Mouse (Mus musculus) cerebral cortex, adult 2 months (tissue): ENCODE data around the gene Scpep1.

ENCODE experiments used
- WGBS: fragments of 180-500 bp; shearing (Covaris S2); methylation state at CpG from one replicate; pipeline ENCODE4 v1.1.7; 2018; 5-methylcytosine and 5-hydroxymethylcytosine counted together

Gene Scpep1

DNA sequence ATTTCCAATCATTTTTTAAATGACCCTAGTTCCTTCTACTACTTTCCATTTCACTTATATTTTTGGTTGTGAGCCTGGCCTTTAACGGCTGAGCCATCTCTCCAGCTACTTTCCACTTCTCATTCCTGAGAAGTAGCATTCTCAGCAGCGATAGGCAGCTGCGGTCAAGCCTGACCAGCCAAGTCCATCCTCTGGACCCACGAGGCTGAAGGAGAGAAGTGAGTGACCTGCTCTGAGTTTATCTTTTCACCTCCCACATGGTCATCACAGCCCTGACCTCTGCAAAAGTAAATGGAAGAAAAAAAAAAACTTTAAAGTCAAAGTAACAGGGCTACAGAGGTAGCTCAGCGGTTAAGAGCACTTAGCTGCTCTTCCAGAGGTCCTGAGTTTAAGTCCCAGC, 28.7 kb downstream of the Scpep1 start:
- 91% methylated on average over 5 of the region's 5 CpGs for WGBS

GRCm38 (mm10) chr11:88909388-88910036, 45.8 kb downstream of the Scpep1 start:
- 71% methylated on average over 8 of the region's 8 CpGs for WGBS

GRCm38 (mm10) chr11:88908557-88909211, 46.6 kb downstream of the Scpep1 start:
- 81% methylated on average over 1 of the region's 1 CpGs for WGBS

- 97% methylated on average over 7 of the region's 7 CpGs for WGBS
Measured at GRCm38 (mm10) chr11:88907886-88908285, 47.4 kb downstream of the Scpep1 start.

- 63% methylated on average over 2 of the region's 2 CpGs for WGBS
Measured at GRCm38 (mm10) chr11:88905621-88906020, 49.6 kb downstream of the Scpep1 start.

- 64% methylated on average over 2 of the region's 2 CpGs for WGBS
Measured at GRCm38 (mm10) chr11:88904080-88904479, 51.2 kb downstream of the Scpep1 start.

- 64% methylated on average over 6 of the region's 6 CpGs for WGBS
Measured at GRCm38 (mm10) chr11:88902762-88903161, 52.5 kb downstream of the Scpep1 start.

DNA sequence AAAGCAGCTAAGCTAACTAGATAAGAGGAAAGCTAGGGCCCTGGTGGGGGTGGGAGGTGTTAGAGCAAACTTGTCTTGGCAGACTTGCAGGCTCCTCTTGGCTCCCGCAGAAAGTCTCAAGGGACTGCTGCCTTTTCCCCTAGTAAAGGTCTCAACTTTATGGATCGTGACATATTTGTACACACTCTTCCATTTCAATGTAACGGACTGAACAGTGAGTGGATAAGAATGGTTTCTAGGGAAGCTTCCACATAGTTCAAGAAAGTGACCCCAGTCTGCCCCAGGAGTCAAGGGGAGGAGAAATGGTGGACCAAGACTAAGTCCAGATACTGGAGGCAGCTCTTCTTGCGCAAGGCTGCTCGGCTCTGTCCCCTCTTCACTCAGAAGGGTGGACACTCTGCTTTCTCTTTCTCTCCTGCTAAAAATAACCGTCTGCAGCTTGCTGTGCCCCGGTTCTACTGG, 53.9 kb downstream of the Scpep1 start:
- 52% methylated on average over 7 of the region's 7 CpGs for WGBS

DNA sequence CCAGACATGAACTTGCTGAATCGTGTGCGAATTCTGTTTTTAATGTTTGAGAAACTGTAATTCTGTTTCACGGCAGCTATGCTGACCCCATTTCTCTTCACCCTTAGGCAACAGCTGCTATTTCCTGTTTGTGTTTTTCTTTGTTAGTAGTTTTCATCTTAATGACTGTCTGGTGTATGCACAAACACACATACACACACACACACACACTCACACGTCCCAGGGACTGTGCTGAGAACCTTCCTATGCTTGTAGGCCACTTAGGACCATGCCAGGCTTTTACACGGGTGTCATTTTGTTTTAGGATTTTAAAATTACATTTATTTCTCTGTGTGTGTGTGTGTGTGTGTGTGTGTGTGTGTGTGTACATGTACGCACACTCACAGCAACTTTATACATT, 55.7 kb downstream of the Scpep1 start:
- WGBS, result 88% methylated on average over 6 of the region's 6 CpGs

DNA sequence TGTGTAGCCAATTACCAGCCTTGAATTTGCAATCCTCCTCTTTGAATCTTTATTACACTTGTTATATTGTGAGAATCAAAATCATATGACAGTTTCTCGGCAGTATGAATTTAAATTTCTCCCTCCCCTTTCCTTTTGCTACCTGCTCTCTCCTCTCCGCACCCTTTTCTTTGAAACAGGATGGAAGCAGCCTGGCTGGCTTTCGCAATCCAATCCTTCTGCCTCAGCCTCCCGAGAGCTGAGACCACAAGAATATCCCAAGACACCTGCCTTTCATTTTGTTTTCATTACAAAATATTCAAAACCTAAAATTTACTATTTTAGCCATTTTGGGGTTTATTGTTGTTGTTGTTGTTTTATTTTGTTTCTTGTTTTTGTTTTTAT, 56.9 kb downstream of the Scpep1 start:
- WGBS, result 84% methylated on average over 4 of the region's 4 CpGs

DNA sequence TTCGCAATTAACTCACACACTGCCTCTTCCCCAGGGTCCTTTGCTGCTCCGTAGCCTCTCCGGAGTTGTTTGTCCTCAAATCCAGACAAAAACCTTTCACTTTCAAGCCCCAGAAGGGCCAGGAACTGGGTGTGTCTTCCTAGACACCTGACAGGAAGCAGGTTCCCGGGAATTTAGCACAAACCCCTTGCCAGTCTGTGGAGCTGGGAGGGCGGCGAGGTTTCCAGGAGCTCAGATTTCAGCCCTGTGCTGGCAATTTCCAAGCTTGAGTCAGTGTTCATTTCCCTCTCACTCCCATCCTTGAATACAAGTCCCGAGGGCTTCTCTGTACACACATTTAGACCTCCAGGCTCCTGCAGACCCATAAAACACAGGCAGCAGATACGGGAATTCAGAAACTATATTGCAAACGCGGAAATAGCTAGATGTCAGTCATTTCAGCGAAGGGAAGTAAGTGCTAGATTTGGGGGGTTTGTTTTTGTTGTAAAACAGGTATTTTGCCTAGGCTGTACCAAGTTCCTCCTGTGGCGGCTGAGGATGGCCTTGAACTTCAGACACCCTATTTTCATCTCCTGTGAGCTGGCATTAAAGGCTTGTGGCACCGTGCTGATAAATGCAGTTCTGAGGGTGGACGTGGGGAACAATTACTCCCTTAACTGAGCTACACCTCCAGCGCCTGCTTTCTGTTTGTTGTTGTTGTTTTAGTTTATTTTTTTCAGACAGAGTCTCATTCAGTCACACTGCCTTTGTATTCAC, 57.5 kb downstream of the Scpep1 start:
- 67% methylated on average over 15 of the region's 15 CpGs for WGBS

- 31% methylated on average over 39 of the region's 39 CpGs for WGBS
Measured at GRCm38 (mm10) chr11:88895800-88896232, 59.4 kb downstream of the Scpep1 start.

DNA sequence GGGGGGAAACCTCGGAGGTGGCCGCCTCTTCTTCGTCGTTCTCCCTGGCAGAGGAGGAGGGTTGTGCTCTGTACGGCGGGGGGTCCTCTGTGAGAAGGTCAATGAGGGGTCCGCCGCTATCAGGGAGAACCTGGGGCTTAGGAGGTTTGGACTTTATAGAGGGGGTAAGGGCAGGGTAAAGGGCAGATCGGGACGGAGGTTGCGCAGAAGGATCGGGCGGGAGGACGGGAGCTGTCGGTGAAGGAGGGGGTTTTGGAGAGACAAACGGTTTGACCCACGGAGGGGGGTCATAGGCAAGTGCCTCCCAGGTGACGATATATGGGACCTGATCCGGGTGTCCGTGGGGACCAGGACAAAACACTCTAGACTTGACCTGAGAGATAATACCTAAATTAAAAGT, 60.0 kb downstream of the Scpep1 start:
- 51% methylated on average over 17 of the region's 20 CpGs for WGBS

DNA sequence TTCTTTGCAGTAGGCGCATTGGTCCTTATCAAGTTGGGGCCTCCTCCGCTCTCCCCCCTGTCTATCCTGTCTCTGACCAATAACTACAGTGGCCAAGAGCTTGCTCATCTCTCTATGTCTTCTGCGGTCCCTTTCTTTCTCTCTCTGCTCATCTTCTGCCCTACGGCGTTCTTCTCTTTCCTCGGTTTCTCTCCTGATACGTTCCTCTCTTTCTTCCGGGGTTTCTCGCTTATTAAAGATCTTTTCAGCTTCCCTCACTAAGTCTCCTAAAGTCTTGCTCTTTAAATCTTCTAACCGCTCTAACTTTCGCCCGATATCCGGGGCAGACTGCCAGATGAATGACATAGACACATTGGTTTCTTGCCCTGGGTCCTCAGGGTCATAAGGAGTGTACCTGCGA, 61.0 kb downstream of the Scpep1 start:
- WGBS, result 95% methylated on average over 12 of the region's 14 CpGs

- 100% methylated on average over 2 of the region's 8 CpGs for WGBS
Measured at GRCm38 (mm10) chr11:88893501-88893900, 61.8 kb downstream of the Scpep1 start.

DNA sequence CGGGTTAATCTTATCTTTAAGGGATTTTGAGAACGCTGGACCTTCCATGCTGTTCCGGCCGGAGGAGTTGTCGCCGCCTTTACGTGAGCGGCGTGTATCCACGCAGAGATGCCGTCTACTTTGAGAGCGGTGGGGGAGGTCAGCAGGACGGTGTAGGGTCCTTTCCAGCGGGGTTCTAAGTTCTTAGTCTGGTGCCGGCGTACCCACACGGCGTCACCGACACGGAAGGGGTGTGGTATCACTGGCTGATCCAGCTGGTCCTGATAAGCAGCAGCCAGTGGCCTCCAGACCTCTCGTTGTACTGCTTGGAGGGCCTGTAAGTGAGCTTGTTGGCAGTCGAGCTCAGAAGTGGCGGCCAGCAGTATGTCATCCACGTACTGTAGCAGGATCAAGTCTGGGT, 62.5 kb downstream of the Scpep1 start:
- WGBS, result 96% methylated on average over 23 of the region's 24 CpGs

DNA sequence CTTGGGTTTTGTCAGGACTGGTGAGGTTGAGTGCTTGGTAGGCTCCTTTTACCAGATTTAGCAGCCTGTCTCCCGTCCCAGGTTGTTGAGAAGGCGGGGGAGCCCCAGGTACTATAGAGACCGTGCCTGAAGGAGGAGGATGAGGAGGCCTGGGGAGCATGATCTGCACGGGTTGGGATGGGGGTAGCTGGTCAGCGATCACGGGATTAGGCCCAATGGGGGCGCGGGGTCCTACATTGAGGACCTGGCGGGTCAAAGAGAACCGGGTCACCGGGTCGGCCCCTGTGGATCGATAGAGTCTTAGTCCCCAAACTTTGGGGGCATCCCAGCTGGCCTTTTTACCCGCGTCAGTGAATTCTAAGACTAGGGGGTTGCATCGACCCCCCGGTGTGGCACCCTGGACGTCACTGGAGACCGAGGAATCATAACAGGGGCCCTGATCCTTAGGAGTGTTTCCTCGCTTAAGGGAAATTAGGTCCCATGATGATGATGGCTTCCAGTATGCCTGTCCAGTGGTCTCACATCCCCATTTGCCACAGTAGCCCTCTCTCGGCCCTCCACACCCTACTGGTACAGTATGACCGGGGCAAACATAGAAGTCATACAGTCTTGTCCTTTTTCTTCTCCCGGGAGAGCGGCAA, 63.2 kb downstream of the Scpep1 start:
- WGBS, result 94% methylated on average over 17 of the region's 24 CpGs

DNA sequence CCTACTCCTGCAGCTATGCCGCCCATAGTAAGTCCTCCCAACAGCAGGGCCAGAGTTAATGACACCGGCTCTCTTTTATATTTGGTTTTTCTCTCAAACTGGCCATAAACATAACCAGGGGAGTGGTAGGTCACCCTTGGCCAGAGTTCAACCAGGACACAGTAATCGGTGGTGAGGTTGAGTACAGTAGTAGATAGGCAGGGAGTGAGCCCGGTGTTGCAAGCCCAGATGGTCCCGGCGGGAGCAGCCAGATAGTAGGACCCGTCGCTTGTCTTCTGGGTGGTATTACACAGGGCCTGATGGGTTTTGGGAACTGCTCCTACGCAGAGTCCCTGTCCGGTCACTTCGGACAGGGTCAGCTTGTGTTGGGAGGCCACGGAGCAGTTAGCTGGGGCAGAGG, 63.8 kb downstream of the Scpep1 start:
- WGBS, result 96% methylated on average over 10 of the region's 12 CpGs

DNA sequence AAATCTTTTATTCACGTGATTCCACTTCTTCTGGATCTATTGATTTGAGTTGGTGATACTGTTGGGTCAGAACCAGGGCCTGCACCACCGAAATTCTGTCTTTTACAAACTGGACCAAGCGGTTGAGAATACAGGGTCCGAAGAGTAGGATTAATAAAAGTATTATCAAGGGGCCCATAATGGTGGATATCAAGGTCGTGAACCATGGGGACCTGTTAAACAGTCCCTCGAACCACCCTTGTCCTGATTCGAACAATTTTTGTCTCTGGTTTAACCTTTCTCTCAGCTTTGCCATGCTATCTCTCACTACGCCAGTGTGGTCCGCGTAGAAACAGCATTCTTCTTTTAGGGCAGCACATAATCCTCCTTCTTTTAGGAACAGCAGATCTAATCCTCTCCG, 64.4 kb downstream of the Scpep1 start:
- WGBS, result 94% methylated on average over 8 of the region's 11 CpGs

DNA sequence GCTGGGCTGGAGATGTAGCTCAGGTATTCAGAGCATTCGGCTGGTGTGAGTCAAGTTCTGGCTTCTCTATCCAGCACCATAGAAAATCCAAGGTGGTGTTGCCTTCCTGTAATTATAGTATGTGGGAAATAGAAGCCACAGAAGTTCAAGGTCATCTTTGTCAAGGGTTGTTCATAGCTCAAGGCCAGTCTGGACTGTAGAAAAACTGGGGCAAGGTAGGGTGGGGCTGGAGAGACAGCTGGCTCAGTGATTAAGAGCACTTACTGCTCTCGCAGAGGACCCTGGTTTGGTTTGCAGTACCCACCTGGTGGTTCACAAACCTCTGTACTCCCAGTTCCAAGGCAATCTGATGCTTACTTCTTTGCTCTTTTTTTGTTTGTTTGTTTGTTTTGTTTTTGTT, 66.3 kb downstream of the Scpep1 start:
- WGBS, result 93% methylated on average over 2 of the region's 2 CpGs

GRCm38 (mm10) chr11:88884376-88885065, 70.7 kb downstream of the Scpep1 start:
- 51% methylated on average over 8 of the region's 8 CpGs for whole genome bisulfite sequencing

DNA sequence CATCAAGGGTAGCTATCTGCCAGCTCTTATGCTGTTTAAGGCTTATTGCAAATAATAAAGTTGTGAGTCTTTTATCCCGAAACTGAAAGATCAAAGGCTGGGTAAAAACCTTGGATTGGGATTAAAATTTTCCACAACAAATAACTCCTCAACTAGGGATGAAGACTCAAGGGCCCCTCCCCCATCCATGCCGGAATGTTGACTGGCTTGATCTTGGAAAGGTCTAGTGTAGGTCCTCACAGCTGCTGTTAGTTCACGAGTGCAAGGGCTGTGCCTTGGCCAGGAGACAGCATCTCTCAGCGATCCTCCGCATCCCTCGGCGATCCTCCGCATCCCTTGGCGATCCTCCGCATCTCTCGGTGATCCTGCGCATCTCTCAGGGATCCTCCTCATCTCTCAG, 77.3 kb downstream of the Scpep1 start:
- 93% methylated on average over 12 of the region's 12 CpGs for WGBS
